Mouse (Mus musculus): ENCODE data around the gene Tspan5.

GRCm38 (mm10) chr3:138752056-138752455 is 10.1 kb downstream of the Tspan5 start:
- TF ChIP-seq MAFK (IDR thresholded peaks at IDR 0.05; ENCODE audit: insufficient read depth, low read depth, low read length) (no peak), CHD2 (IDR thresholded peaks at IDR 0.05; ENCODE audit: low read depth, low read length) (no peak), HCFC1 (IDR thresholded peaks at IDR 0.05; ENCODE audit: borderline replicate concordance, insufficient read depth, low read length) (no peak)
